Mouse (Mus musculus) intestine, embryonic 14.5 days (tissue): Measurements from ENCODE around the gene Ldlrad2. TPM values are rescaled to one million over a fixed set of nuclear protein-coding genes. Genes with fewer than 3 reads are reported as not detected.

Experiments
- ATAC-seq: fragments of 200-750 bp; cut with Nextera tagmentation; replicated peaks from 2 replicates; pipeline ENCODE4 v1.8.0; 2017; ENCODE audit warnings: low read depth, moderate number of reproducible peaks, moderate TSS enrichment, moderate library complexity; ENCODE audit not compliant: low FRiP score, low TSS enrichment
- DNase-seq: peaks from one replicate; pipeline ENCODE4 v3.0.0-alpha.2; 2018; ENCODE audit warnings: low spot score
- H3K27ac ChIP-seq: fragments of 300-500 bp; sonication (generic); 2 replicates; pipeline ENCODE4 v1.5.1; 2014; ENCODE audit warnings: low read depth, mild to moderate bottlenecking, control low read depth
- H3K27me3 ChIP-seq: fragments of 300-500 bp; sonication (generic); replicated peaks from 2 replicates; pipeline ENCODE4 v1.6.1; 2014; ENCODE audit warnings: low read length, control low read depth; ENCODE audit not compliant: control insufficient read depth, insufficient read depth
- H3K36me3 ChIP-seq: fragments of 300-500 bp; sonication (generic); 2 replicates; pipeline ENCODE4 v1.6.1; 2014; ENCODE audit warnings: low read length, control low read depth; ENCODE audit not compliant: control insufficient read depth, insufficient read depth
- H3K4me1 ChIP-seq: fragments of 300-500 bp; sonication (generic); replicated peaks from 2 replicates; pipeline ENCODE4 v1.6.1; 2014; ENCODE audit warnings: low read length, control low read depth, mixed read lengths; ENCODE audit not compliant: control insufficient read depth, insufficient read depth
- H3K4me2 ChIP-seq: fragments of 300-500 bp; sonication (generic); 2 replicates; pipeline ENCODE4 v1.6.1; 2014; ENCODE audit warnings: low read length
- H3K4me3 ChIP-seq: fragments of 300-500 bp; sonication (generic); 2 replicates; pipeline ENCODE4 v1.5.1; 2014; ENCODE audit warnings: low read depth, low read length, control low read depth, mixed read lengths
- H3K9ac ChIP-seq: fragments of 300-500 bp; sonication (generic); 2 replicates; pipeline ENCODE4 v1.6.1; 2014; ENCODE audit warnings: mild to moderate bottlenecking, low read length
- H3K9me3 ChIP-seq: fragments of 300-500 bp; sonication (generic); 2 replicates; pipeline ENCODE4 v1.6.1; 2016; ENCODE audit warnings: low read length, control low read depth; ENCODE audit not compliant: control insufficient read depth
- WGBS: fragments of 180-500 bp; shearing (Covaris S2); extraction: QIAGEN DNeasy Blood & Tissue Kit; methylation state at CpG from one replicate; pipeline ENCODE4 v1.1.7; 2014; 5-methylcytosine and 5-hydroxymethylcytosine counted together
- polyA plus RNA-seq: library from polyadenylated mRNA; unstranded; fragments of >200 nt; fragmentation: Nextera tagmentation; extraction: Ambion mirVana; gene quantifications from 2 replicates; pipeline ENCODE4 v1.2.1, GENCODE M21; 2014

Ldlrad2 gene
- polyA plus RNA-seq, 1 experiment from 2014 or later, result not detected

GRCm38 (mm10) chr4:137578181-137578845 is 3.9 kb upstream of the Ldlrad2 start:
- no peaks in the 10 kb centered on the region for H3K36me3 ChIP-seq
- ATAC-seq, result peak; percentile 34; the same call in 1 of the 2 replicates

DNA sequence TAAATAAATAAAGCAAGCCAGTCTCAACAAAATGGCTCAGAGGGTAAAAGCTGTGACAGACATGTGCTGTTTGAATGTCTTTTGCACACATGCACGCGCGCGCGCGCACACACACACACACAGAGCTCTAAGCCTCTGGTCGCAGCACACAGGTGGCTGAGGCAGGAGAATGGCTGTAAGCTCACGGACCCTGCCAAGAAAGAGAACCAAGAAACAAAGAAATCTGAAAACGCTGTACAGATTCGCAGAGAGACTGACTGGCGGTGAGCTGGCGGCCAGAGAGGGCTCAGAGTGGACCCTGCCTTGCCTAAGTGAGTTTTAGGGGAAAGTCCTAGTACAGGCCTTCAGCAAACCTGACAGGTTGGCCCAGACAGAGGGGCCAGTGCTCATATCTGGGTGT is 3.1 kb upstream of the Ldlrad2 start:
- Histone ChIP-seq H3K4me1 (peaks cover 6% of the 10 kb centered on the region; the same call in 1 of the 2 replicates), H3K9ac (no peak overlapping the region), H3K4me2 (no peak overlapping the region), H3K27ac (no peak overlapping the region), H3K36me3 (no peaks in the 10 kb centered on the region), H3K4me3 (no peak overlapping the region), H3K27me3 (peaks cover 4% of the 10 kb centered on the region; the same call in 1 of the 2 replicates), H3K9me3 (no peaks in the 10 kb centered on the region)
- no peak for ATAC-seq
- DNase-seq, result peak; percentile 53
- 98% methylated on average over 12 of the region's 12 CpGs for WGBS

More at GRCm38 (mm10) chr4:137578181-137578845, 3.9 kb upstream of the Ldlrad2 start:
- Histone ChIP-seq H3K9me3 (no peaks in the 10 kb centered on the region), H3K4me3 (peak overlapping the region; percentile 29), H3K4me1 (peaks cover 6% of the 10 kb centered on the region; the same call in 1 of the 2 replicates), H3K27ac (no peak overlapping the region), H3K4me2 (peak overlapping the region; percentile 64), H3K27me3 (peaks cover 4% of the 10 kb centered on the region; the same call in 1 of the 2 replicates), H3K9ac (0 out of 2 replicates have a peak overlapping the region, but pooled peaks have one; percentile 11)
- DNase-seq, result peak; percentile 78
- WGBS, result 4% methylated on average over 39 of the region's 39 CpGs

- Histone ChIP-seq H3K4me2 (no peak overlapping the region), H3K36me3 (peaks cover 55% of the 10 kb centered on the region), H3K27ac (no peak overlapping the region), H3K27me3 (no peaks in the 10 kb centered on the region), H3K4me3 (no peak overlapping the region), H3K9ac (no peak overlapping the region), H3K4me1 (no peaks in the 10 kb centered on the region), H3K9me3 (no peaks in the 10 kb centered on the region)
- ATAC-seq, result no peak
- no peak for DNase-seq
- 73% methylated on average over 9 of the region's 9 CpGs for WGBS
These were observed 4.5 kb downstream of the Ldlrad2 start for GRCm38 (mm10) chr4:137569873-137570272.

DNA sequence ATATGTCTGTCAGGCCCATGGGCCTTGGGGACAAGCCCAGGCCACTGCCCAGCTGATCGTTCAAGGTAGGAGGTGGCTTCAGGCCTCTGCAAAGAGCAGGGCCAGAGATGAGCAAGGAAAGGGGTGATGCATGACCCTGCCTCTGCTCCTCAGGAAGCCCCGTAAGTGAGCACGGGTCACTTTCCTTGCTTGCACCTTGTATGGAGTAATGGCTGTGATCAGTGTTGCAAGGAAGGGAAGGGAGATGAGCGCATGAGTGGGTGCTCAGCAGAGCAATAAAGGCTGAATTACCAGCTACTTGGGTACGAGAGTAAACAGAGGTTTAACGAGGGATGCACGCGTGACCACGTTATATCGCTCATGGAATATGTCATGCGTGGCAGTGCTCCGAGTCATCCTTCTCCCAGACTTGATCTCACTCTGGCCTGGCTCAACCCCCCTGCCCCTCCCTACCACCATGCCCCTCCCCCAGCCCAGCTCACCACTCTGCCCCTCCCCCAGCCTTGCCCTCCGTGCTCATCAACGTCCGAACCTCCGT is 17.6 kb downstream of the Ldlrad2 start:
- H3K9ac ChIP-seq, result no peak overlapping the region
- no peak for ATAC-seq
- no peaks in the 10 kb centered on the region for H3K9me3 ChIP-seq
- H3K4me3 ChIP-seq, result no peak overlapping the region
- no peak for DNase-seq
- no peaks in the 10 kb centered on the region for H3K4me1 ChIP-seq
- H3K27ac ChIP-seq, result no peak overlapping the region
- H3K36me3 ChIP-seq, result peaks cover 84% of the 10 kb centered on the region
- 86% methylated on average over 16 of the region's 16 CpGs for WGBS
- no peaks in the 10 kb centered on the region for H3K27me3 ChIP-seq
- no peak overlapping the region for H3K4me2 ChIP-seq

GRCm38 (mm10) chr4:137553466-137553865 is 20.9 kb downstream of the Ldlrad2 start:
- H3K36me3 ChIP-seq, result peaks cover 90% of the 10 kb centered on the region
- no peaks in the 10 kb centered on the region for H3K9me3 ChIP-seq
- no peak overlapping the region for H3K27ac ChIP-seq
- no peak overlapping the region for H3K4me3 ChIP-seq
- no peaks in the 10 kb centered on the region for H3K4me1 ChIP-seq
- DNase-seq (no peak), ATAC-seq (no peak)
- H3K27me3 ChIP-seq, result no peaks in the 10 kb centered on the region
- H3K4me2 ChIP-seq, result no peak overlapping the region
- H3K9ac ChIP-seq, result no peak overlapping the region
- 97% methylated on average over 17 of the region's 17 CpGs for WGBS

GRCm38 (mm10) chr4:137546003-137546525 is 28.3 kb downstream of the Ldlrad2 start:
- Histone ChIP-seq H3K4me1 (no peaks in the 10 kb centered on the region), H3K36me3 (peaks cover 97% of the 10 kb centered on the region), H3K4me3 (no peak overlapping the region), H3K9me3 (peaks cover 3% of the 10 kb centered on the region; the same call in 1 of the 2 replicates), H3K27ac (no peak overlapping the region), H3K4me2 (no peak overlapping the region), H3K27me3 (no peaks in the 10 kb centered on the region), H3K9ac (no peak overlapping the region)
- ATAC-seq (no peak), DNase-seq (no peak)
- 78% methylated on average over 5 of the region's 5 CpGs for WGBS

DNA sequence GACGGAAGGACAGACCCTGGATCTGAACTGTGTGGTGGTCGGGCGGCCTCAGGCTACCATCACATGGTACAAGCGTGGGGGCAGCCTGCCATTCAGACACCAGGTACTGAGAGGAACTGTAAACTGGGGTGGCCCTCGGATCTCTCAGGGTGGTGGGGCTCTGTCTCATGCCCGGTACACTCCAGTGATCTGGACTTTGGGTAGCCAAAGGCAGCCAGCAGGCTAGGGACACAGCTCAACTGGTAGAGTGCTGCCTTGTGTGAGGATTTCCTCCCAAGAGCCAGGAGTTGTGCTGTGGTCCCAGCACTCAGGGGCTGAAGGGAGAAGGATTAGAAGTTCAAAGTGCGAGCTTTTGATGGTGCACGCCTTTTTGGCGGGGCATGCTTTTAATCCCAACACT is 28.8 kb downstream of the Ldlrad2 start:
- H3K9me3 ChIP-seq, result peaks cover 3% of the 10 kb centered on the region; the same call in 1 of the 2 replicates
- no peaks in the 10 kb centered on the region for H3K27me3 ChIP-seq
- H3K27ac ChIP-seq, result no peak overlapping the region
- H3K9ac ChIP-seq, result no peak overlapping the region
- H3K4me2 ChIP-seq, result no peak overlapping the region
- DNase-seq (no peak), ATAC-seq (no peak)
- no peaks in the 10 kb centered on the region for H3K4me1 ChIP-seq
- no peak overlapping the region for H3K4me3 ChIP-seq
- WGBS, result 93% methylated on average over 9 of the region's 9 CpGs
- peaks cover 97% of the 10 kb centered on the region for H3K36me3 ChIP-seq

GRCm38 (mm10) chr4:137542968-137543367 is 31.4 kb downstream of the Ldlrad2 start:
- no peak overlapping the region for H3K27ac ChIP-seq
- DNase-seq, result no peak
- no peak overlapping the region for H3K9ac ChIP-seq
- no peak for ATAC-seq
- H3K36me3 ChIP-seq, result peaks cover 98% of the 10 kb centered on the region
- no peaks in the 10 kb centered on the region for H3K27me3 ChIP-seq
- peaks cover 3% of the 10 kb centered on the region; the same call in 1 of the 2 replicates for H3K9me3 ChIP-seq
- WGBS, result 85% methylated on average over 10 of the region's 10 CpGs
- H3K4me2 ChIP-seq, result no peak overlapping the region
- no peak overlapping the region for H3K4me3 ChIP-seq
- H3K4me1 ChIP-seq, result no peaks in the 10 kb centered on the region
